Mouse (Mus musculus): ENCODE results near the gene Scgb1b30. TPM values are rescaled to one million over a fixed set of nuclear protein-coding genes. Genes with fewer than 3 reads are reported as not detected.

Gene Scgb1b30
- total RNA-seq (2023): not detected in 2 replicates

GRCm38 (mm10) chr7:34094911-34095481, at the start of gene Scgb1b30:
Scgb1b30 (plus strand) TSS chr7:34095431.

GRCm38 (mm10) chr7:34133117-34133762, 38.0 kb downstream of the Scgb1b30 start, which contains the start of gene Wtip:
Wtip (minus strand) TSS chr7:34133268.

Other genes starting within 250 kb of the Scgb1b30 start
- gene Scgb2b26, start 150.4 kb upstream of the Scgb1b30 start, total RNA-seq (2023): not detected in 2 replicates
- gene Scgb2b27, start 81.5 kb upstream of the Scgb1b30 start, total RNA-seq (2023): not detected in 2 replicates
- not detected in 2 replicates for gene Scgb1b27, start 73.9 kb upstream of the Scgb1b30 start, total RNA-seq (2023)
- 0.82 TPM in 1 of 2 replicates, not detected in the other for gene Wtip, start 37.8 kb downstream of the Scgb1b30 start, total RNA-seq (2023)
- 46.9 and 55.1 TPM in 2 replicates for gene Uba2, start 74.2 kb downstream of the Scgb1b30 start, total RNA-seq (2023)
- 12.2 and 16.2 TPM in 2 replicates for gene Pdcd2l, start 101.2 kb downstream of the Scgb1b30 start, total RNA-seq (2023)
- 844 and 975 TPM in 2 replicates for gene Gpi1, start 134.9 kb downstream of the Scgb1b30 start, total RNA-seq (2023)
- not detected in 2 replicates for gene Gm6096, start 155.6 kb downstream of the Scgb1b30 start, total RNA-seq (2023)
- gene 4931406P16Rik, start 218.1 kb downstream of the Scgb1b30 start, total RNA-seq (2023): 17.6 and 23.8 TPM in 2 replicates

Data from neutrophil, adult 65 days (primary cell).